Mouse (Mus musculus) midbrain, postnatal 0 days (tissue): Measurements from ENCODE around the gene Prpsap1. TPM values are rescaled to one million over a fixed set of nuclear protein-coding genes. Genes with fewer than 3 reads are reported as not detected.

Experiments
- ATAC-seq: fragments of 200-750 bp; cut with Nextera tagmentation; 2 replicates; pipeline ENCODE4 v1.8.0; 2017; ENCODE audit warnings: moderate number of reproducible peaks, mild to moderate bottlenecking, moderate TSS enrichment, moderate library complexity; ENCODE audit not compliant: low FRiP score
- DNase-seq: peaks from one replicate; pipeline ENCODE4 v3.0.0-alpha.2; 2015; ENCODE audit warnings: low spot score
- H3K27ac ChIP-seq: fragments of 300-500 bp; sonication (generic); 2 replicates; pipeline ENCODE4 v1.5.1; 2014; ENCODE audit warnings: low read depth, mild to moderate bottlenecking, low read length, mixed read lengths
- H3K27me3 ChIP-seq: fragments of 300-500 bp; sonication (generic); 2 replicates; pipeline ENCODE4 v1.6.1; 2014; ENCODE audit warnings: low read length, control low read depth, mixed read lengths; ENCODE audit not compliant: insufficient read depth
- H3K36me3 ChIP-seq: fragments of 300-500 bp; sonication (generic); 2 replicates; pipeline ENCODE4 v1.6.1; 2014; ENCODE audit warnings: low read length, control low read depth, mixed read lengths; ENCODE audit not compliant: insufficient read depth
- H3K4me1 ChIP-seq: fragments of 300-500 bp; sonication (generic); 2 replicates; pipeline ENCODE4 v1.6.1; 2014; ENCODE audit warnings: mild to moderate bottlenecking, control low read depth, antibody characterized with exemption, low read length, mixed read lengths; ENCODE audit not compliant: insufficient read depth
- H3K4me2 ChIP-seq: fragments of 300-500 bp; sonication (generic); 2 replicates; pipeline ENCODE4 v1.6.1; 2014; ENCODE audit warnings: low read depth, mild to moderate bottlenecking, low read length, mixed read lengths; ENCODE audit not compliant: poor library complexity, severe bottlenecking
- H3K4me3 ChIP-seq: fragments of 300-500 bp; sonication (generic); 2 replicates; pipeline ENCODE4 v1.5.1; 2014; ENCODE audit warnings: low read depth, mild to moderate bottlenecking, low read length, moderate library complexity
- H3K9ac ChIP-seq: fragments of 300-500 bp; sonication (generic); replicated peaks from 2 replicates; pipeline ENCODE4 v1.6.1; 2014; ENCODE audit warnings: mild to moderate bottlenecking, low read length, moderate library complexity, mixed read lengths; ENCODE audit not compliant: poor library complexity, severe bottlenecking
- H3K9me3 ChIP-seq: fragments of 300-500 bp; sonication (generic); 2 replicates; pipeline ENCODE4 v1.6.1; 2016; ENCODE audit warnings: low read length, control low read depth
- CTCF ChIP-seq: IDR thresholded peaks from 2 replicates; pipeline ENCODE4 v1.5.1; 2016; ENCODE audit warnings: antibody characterized with exemption, mild to moderate bottlenecking
- WGBS: fragments of 180-500 bp; shearing (Covaris S2); extraction: QIAGEN DNeasy Blood & Tissue Kit; methylation state at CpG from one replicate; pipeline ENCODE4 v1.1.7; 2014; 5-methylcytosine and 5-hydroxymethylcytosine counted together
- polyA plus RNA-seq: library from polyadenylated mRNA; unstranded; fragments of >200 nt; fragmentation: Nextera tagmentation; extraction: Ambion mirVana; gene quantifications from 2 replicates; pipeline ENCODE4 v1.2.1, GENCODE M21; 2015
- total RNA-seq: library from RNA; depleted of rRNA; stranded (reverse); fragments of >200 nt; gene quantifications from 2 replicates; pipeline ENCODE4 v1.2.3, GENCODE M21; 2014

The Prpsap1 gene
- total and polyA plus RNA-seq, 2 experiments from 2014 or later = 110 to 157 TPM

GRCm38 (mm10) chr11:116521143-116521542 is 27.1 kb upstream of the Prpsap1 start:
- TF ChIP-seq CTCF = no peak
- no peak overlapping the region for H3K4me3 ChIP-seq
- no peak overlapping the region for H3K4me2 ChIP-seq
- no peaks in the 10 kb centered on the region for H3K36me3 ChIP-seq
- H3K27me3 ChIP-seq = no peaks in the 10 kb centered on the region
- DNase-seq (no peak), ATAC-seq (no peak)
- H3K4me1 ChIP-seq = no peaks in the 10 kb centered on the region
- no peak overlapping the region for H3K27ac ChIP-seq
- WGBS = 57% methylated on average over 3 of the region's 3 CpGs
- H3K9me3 ChIP-seq = no peaks in the 10 kb centered on the region
- no peak overlapping the region for H3K9ac ChIP-seq

- peaks cover 6% of the 10 kb centered on the region; the same call in 1 of the 2 replicates for H3K4me1 ChIP-seq
- no peak overlapping the region for H3K27ac ChIP-seq
- DNase-seq (no peak), ATAC-seq (no peak)
- 80% methylated on average over 8 of the region's 8 CpGs for WGBS
- H3K27me3 ChIP-seq = no peaks in the 10 kb centered on the region
- H3K36me3 ChIP-seq = no peaks in the 10 kb centered on the region
- no peak overlapping the region for H3K9ac ChIP-seq
- no peaks in the 10 kb centered on the region for H3K9me3 ChIP-seq
- no peak overlapping the region for H3K4me3 ChIP-seq
- H3K4me2 ChIP-seq = no peak overlapping the region
- TF ChIP-seq CTCF = no peak
These were observed 24.5 kb upstream of the Prpsap1 start for GRCm38 (mm10) chr11:116518482-116518881.

- Histone ChIP-seq H3K4me2 (peak overlapping the region; percentile 18), H3K9ac (no peak overlapping the region), H3K27ac (no peak overlapping the region), H3K36me3 (no peaks in the 10 kb centered on the region), H3K4me1 (peaks cover 6% of the 10 kb centered on the region; the same call in 1 of the 2 replicates), H3K4me3 (no peak overlapping the region), H3K27me3 (no peaks in the 10 kb centered on the region), H3K9me3 (no peaks in the 10 kb centered on the region)
- 13% methylated on average over 24 of the region's 24 CpGs for WGBS
- DNase-seq (no peak), ATAC-seq (no peak)
- 0 out of 2 replicates have a peak, but pooled peaks have one; percentile 28 for TF ChIP-seq CTCF
These were observed 21.5 kb upstream of the Prpsap1 start for GRCm38 (mm10) chr11:116515330-116516020.

GRCm38 (mm10) chr11:116513531-116514038 is 19.6 kb upstream of the Prpsap1 start:
- 74% methylated on average over 4 of the region's 4 CpGs for WGBS
- no peak for TF ChIP-seq CTCF
- no peak for DNase-seq

GRCm38 (mm10) chr11:116512987-116513386 is 19.0 kb upstream of the Prpsap1 start:
- DNase-seq (no peak), ATAC-seq (no peak)
- no peak overlapping the region for H3K4me2 ChIP-seq
- no peak overlapping the region for H3K9ac ChIP-seq
- H3K27ac ChIP-seq = no peak overlapping the region
- peaks cover 6% of the 10 kb centered on the region; the same call in 1 of the 2 replicates for H3K4me1 ChIP-seq
- H3K27me3 ChIP-seq = no peaks in the 10 kb centered on the region
- no peak overlapping the region for H3K4me3 ChIP-seq
- WGBS = 81% methylated on average over 6 of the region's 6 CpGs
- no peaks in the 10 kb centered on the region for H3K9me3 ChIP-seq
- H3K36me3 ChIP-seq = no peaks in the 10 kb centered on the region
- no peak for TF ChIP-seq CTCF

More at GRCm38 (mm10) chr11:116513531-116514038, 19.6 kb upstream of the Prpsap1 start:
- Histone ChIP-seq H3K27ac (no peak overlapping the region), H3K9ac (no peak overlapping the region), H3K4me2 (no peak overlapping the region), H3K4me1 (peaks cover 6% of the 10 kb centered on the region; the same call in 1 of the 2 replicates), H3K36me3 (no peaks in the 10 kb centered on the region), H3K27me3 (no peaks in the 10 kb centered on the region), H3K9me3 (no peaks in the 10 kb centered on the region), H3K4me3 (no peak overlapping the region)
- no peak for ATAC-seq

- H3K9ac ChIP-seq = no peak overlapping the region
- DNase-seq = no peak
- 96% methylated on average over 7 of the region's 7 CpGs for WGBS
These were observed 18.2 kb upstream of the Prpsap1 start for GRCm38 (mm10) chr11:116512154-116512553.

More at GRCm38 (mm10) chr11:116512154-116512553, 18.2 kb upstream of the Prpsap1 start:
- H3K27me3 ChIP-seq = no peaks in the 10 kb centered on the region
- no peak overlapping the region for H3K4me3 ChIP-seq
- no peaks in the 10 kb centered on the region for H3K9me3 ChIP-seq
- H3K36me3 ChIP-seq = no peaks in the 10 kb centered on the region
- ATAC-seq = no peak
- no peak overlapping the region for H3K4me2 ChIP-seq
- TF ChIP-seq CTCF = no peak
- no peak overlapping the region for H3K27ac ChIP-seq
- peaks cover 6% of the 10 kb centered on the region; the same call in 1 of the 2 replicates for H3K4me1 ChIP-seq
